Mouse (Mus musculus) hindbrain, embryonic 12.5 days (tissue): ENCODE data around the gene Otulin. TPM values are rescaled to one million over a fixed set of nuclear protein-coding genes. Genes with fewer than 3 reads are reported as not detected.

Experiments used
- ATAC-seq: fragments of 200-750 bp; cut with Nextera tagmentation; 2 replicates; pipeline ENCODE4 v1.8.0; 2017; ENCODE audit warnings: moderate TSS enrichment; ENCODE audit not compliant: low FRiP score
- H3K27ac ChIP-seq: fragments of 300-500 bp; sonication (generic); 2 replicates; pipeline ENCODE4 v1.5.1; 2016; ENCODE audit warnings: mild to moderate bottlenecking
- H3K27me3 ChIP-seq: fragments of 300-500 bp; sonication (generic); 2 replicates; pipeline ENCODE4 v1.6.1; 2016; ENCODE audit warnings: mild to moderate bottlenecking
- H3K36me3 ChIP-seq: fragments of 300-500 bp; sonication (generic); 2 replicates; pipeline ENCODE4 v1.6.1; 2016; ENCODE audit warnings: mild to moderate bottlenecking
- H3K4me1 ChIP-seq: fragments of 300-500 bp; sonication (generic); 2 replicates; pipeline ENCODE4 v1.6.1; 2016
- H3K4me2 ChIP-seq: fragments of 300-500 bp; sonication (generic); replicated peaks from 2 replicates; pipeline ENCODE4 v1.6.1; 2016; ENCODE audit warnings: mild to moderate bottlenecking
- H3K4me3 ChIP-seq: fragments of 300-500 bp; sonication (generic); 2 replicates; pipeline ENCODE4 v1.5.1; 2016; ENCODE audit warnings: mild to moderate bottlenecking
- H3K9ac ChIP-seq: fragments of 300-500 bp; sonication (generic); 2 replicates; pipeline ENCODE4 v1.6.1; 2016; ENCODE audit warnings: mild to moderate bottlenecking, moderate library complexity
- H3K9me3 ChIP-seq: fragments of 300-500 bp; sonication (generic); replicated peaks from 2 replicates; pipeline ENCODE4 v1.6.1; 2016; ENCODE audit warnings: mild to moderate bottlenecking
- WGBS: fragments of 180-500 bp; shearing (Covaris S2); methylation state at CpG from one replicate; pipeline ENCODE4 v1.1.7; 2016; 5-methylcytosine and 5-hydroxymethylcytosine counted together
- polyA plus RNA-seq: library from polyadenylated mRNA; unstranded; fragments of >200 nt; fragmentation: Nextera tagmentation; extraction: Ambion mirVana; gene quantifications from 2 replicates; pipeline ENCODE4 v1.2.1, GENCODE M21; 2016

Gene Otulin
- polyA plus RNA-seq, 1 experiment from 2014 or later, result 29.7 TPM

DNA sequence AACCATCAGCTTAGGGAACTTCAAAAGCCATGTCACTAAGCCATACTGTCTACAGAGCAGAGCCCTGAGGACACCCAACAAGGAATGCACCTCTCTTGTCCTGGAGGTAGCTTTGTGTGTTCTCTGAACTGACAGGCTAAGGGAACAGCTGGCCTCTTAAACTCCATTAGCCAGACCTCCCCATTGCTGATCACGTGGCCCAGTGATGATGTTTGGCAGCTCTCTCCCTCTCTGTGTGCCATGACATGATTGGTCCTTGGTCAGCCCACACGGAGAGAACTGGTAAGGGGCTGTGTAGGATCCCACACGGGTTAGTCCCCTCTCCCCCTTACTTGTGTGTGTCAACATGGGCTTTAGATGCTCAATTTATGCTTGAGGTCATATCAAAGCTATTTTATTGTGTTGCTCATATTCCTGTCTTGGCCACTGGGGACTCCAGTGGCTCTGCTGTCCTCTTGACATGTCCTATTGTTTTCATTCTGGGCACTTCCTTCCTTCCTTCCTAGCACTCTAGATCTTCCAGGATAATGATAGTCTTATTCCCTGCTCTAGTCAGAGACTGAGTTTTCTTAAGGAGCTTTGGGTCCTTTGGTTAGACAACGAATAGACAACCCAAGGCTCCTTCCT lies 44.9 kb downstream of the Otulin start:
- Histone ChIP-seq H3K4me2 (no peak overlapping the region), H3K27me3 (no peaks in the 10 kb centered on the region), H3K9ac (no peak overlapping the region), H3K27ac (no peak overlapping the region), H3K36me3 (peaks cover 13% of the 10 kb centered on the region), H3K4me1 (peaks cover 9% of the 10 kb centered on the region), H3K9me3 (no peaks in the 10 kb centered on the region), H3K4me3 (no peak overlapping the region)
- 84% methylated on average over 4 of the region's 4 CpGs for WGBS
- ATAC-seq, result no peak

DNA sequence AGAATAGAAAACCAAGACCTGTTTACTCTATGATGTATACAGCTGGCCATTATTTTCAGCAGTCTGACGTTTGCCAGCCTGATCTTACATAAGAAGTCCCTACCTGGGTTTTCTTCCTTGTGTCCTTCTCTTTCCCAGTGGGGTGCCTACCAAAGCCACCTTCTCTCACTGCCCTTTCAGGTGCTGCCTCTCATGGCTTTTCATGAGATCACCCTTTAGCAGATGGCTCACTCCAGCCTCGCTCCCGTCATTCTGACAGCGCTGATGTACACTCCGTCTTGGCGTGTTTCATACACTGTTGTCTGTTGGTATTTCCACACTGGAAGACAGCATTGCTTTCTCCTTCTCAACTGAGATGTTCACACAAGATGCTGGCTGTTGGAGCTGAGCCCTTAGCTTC lies 46.9 kb downstream of the Otulin start:
- no peak for ATAC-seq
- 0 out of 2 replicates have a peak, but pooled peaks cover 8% of the 10 kb centered on the region for H3K36me3 ChIP-seq
- no peaks in the 10 kb centered on the region for H3K9me3 ChIP-seq
- H3K4me2 ChIP-seq, result no peak overlapping the region
- H3K27me3 ChIP-seq, result no peaks in the 10 kb centered on the region
- no peak overlapping the region for H3K9ac ChIP-seq
- H3K4me1 ChIP-seq, result peaks cover 9% of the 10 kb centered on the region
- no peak overlapping the region for H3K27ac ChIP-seq
- 95% methylated on average over 6 of the region's 6 CpGs for WGBS
- H3K4me3 ChIP-seq, result no peak overlapping the region

DNA sequence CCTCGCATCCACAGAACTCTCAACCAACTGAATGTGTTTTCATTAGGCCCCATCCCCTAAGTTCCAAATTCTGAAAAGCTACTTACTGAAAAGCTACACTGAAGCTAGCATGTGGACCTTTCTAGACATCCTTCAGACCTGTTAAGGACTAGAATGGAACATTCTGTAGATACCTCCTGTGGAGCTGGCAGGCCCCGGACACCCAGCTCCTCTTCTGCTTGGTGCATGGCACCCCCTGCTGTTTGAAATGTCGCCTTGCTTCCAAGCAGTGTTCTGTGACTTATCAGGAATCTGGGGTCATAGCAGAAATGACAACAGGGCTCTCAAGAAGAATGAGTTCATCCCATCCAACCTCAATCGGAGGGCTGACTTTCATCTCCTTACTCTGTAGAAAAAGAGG lies 47.5 kb downstream of the Otulin start:
- Histone ChIP-seq H3K27ac (no peak overlapping the region), H3K4me1 (peaks cover 9% of the 10 kb centered on the region), H3K4me2 (no peak overlapping the region), H3K4me3 (no peak overlapping the region), H3K36me3 (0 out of 2 replicates have a peak, but pooled peaks cover 8% of the 10 kb centered on the region), H3K9ac (no peak overlapping the region), H3K27me3 (no peaks in the 10 kb centered on the region), H3K9me3 (no peaks in the 10 kb centered on the region)
- ATAC-seq, result no peak
- 72% methylated on average over 4 of the region's 4 CpGs for WGBS

GRCm38 (mm10) chr15:27582428-27582827 lies 48.1 kb downstream of the Otulin start:
- no peak overlapping the region for H3K9ac ChIP-seq
- no peaks in the 10 kb centered on the region for H3K27me3 ChIP-seq
- peaks cover 9% of the 10 kb centered on the region for H3K4me1 ChIP-seq
- H3K27ac ChIP-seq, result no peak overlapping the region
- WGBS, result 83% methylated on average over 3 of the region's 3 CpGs
- 0 out of 2 replicates have a peak, but pooled peaks cover 8% of the 10 kb centered on the region for H3K36me3 ChIP-seq
- H3K4me2 ChIP-seq, result no peak overlapping the region
- H3K4me3 ChIP-seq, result no peak overlapping the region
- ATAC-seq, result no peak
- no peaks in the 10 kb centered on the region for H3K9me3 ChIP-seq

DNA sequence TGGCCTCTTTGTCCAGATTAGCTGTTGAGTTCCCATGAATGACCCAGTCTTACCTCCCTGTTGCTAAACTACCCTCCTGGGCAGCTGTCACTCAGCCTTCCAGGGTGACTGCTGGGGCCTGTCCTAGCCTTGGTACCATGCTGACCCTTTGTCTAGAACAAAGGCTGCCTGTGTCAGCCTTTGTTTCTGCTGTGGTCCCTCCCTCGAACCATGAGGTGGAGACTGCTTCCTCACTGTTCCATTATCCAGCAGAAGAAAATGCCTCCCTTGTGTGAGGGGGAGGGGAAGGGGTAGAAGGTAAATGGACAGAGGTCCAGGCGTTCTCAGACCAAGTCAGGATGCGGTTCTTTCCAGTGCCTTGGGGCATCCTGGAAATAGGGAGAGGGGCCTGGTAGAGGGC lies 48.9 kb downstream of the Otulin start:
- 0 out of 2 replicates have a peak, but pooled peaks cover 3% of the 10 kb centered on the region for H3K36me3 ChIP-seq
- H3K9me3 ChIP-seq, result no peaks in the 10 kb centered on the region
- H3K27ac ChIP-seq, result peak overlapping the region; percentile 52; the same call in 1 of the 2 replicates
- H3K9ac ChIP-seq, result peak overlapping the region; percentile 19; the same call in 1 of the 2 replicates
- H3K4me2 ChIP-seq, result no peak overlapping the region
- H3K27me3 ChIP-seq, result no peaks in the 10 kb centered on the region
- H3K4me1 ChIP-seq, result peaks cover 9% of the 10 kb centered on the region
- peak; percentile 78 for ATAC-seq
- no peak overlapping the region for H3K4me3 ChIP-seq
- 18% methylated on average over 3 of the region's 3 CpGs for WGBS

GRCm38 (mm10) chr15:27580771-27581170 lies 49.7 kb downstream of the Otulin start:
- 68% methylated on average over 2 of the region's 2 CpGs for WGBS

DNA sequence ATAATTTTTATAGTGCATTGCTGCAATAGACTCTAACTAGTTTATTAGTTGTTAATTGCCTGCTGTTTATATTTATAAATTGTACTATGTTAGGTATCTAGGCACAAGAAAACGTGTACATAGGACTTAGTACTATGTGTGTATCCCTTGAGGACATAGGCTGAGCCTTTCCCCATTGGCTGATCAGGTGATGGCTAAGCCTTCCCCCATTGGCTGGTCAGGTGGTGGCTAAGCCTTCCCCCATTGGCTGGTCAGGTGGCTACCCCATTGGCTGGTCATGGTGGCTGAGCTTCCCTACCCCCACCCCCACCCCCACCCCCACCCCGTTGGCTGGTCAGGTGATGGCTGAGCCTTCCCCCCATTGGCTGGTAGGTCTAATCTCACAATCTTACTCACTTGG lies 50.6 kb downstream of the Otulin start:
- H3K4me3 ChIP-seq, result no peak overlapping the region
- no peak for ATAC-seq
- 84% methylated on average over 2 of the region's 2 CpGs for whole genome bisulfite sequencing
- H3K9ac ChIP-seq, result no peak overlapping the region
- no peak overlapping the region for H3K4me2 ChIP-seq
- H3K27me3 ChIP-seq, result no peaks in the 10 kb centered on the region
- H3K9me3 ChIP-seq, result no peaks in the 10 kb centered on the region
- peaks cover 9% of the 10 kb centered on the region for H3K4me1 ChIP-seq
- H3K27ac ChIP-seq, result no peak overlapping the region
- 0 out of 2 replicates have a peak, but pooled peaks cover 3% of the 10 kb centered on the region for H3K36me3 ChIP-seq

More at GRCm38 (mm10) chr15:27580771-27581170, 49.7 kb downstream of the Otulin start:
- H3K9me3 ChIP-seq, result no peaks in the 10 kb centered on the region
- no peak for ATAC-seq
- no peak overlapping the region for H3K4me2 ChIP-seq
- H3K27ac ChIP-seq, result peak overlapping the region; percentile 12; the same call in 1 of the 2 replicates
- H3K9ac ChIP-seq, result no peak overlapping the region
- H3K4me1 ChIP-seq, result peaks cover 9% of the 10 kb centered on the region
- no peak overlapping the region for H3K4me3 ChIP-seq
- H3K27me3 ChIP-seq, result no peaks in the 10 kb centered on the region
- H3K36me3 ChIP-seq, result 0 out of 2 replicates have a peak, but pooled peaks cover 3% of the 10 kb centered on the region

GRCm38 (mm10) chr15:27578918-27579317 lies 51.6 kb downstream of the Otulin start:
- Histone ChIP-seq H3K27ac (no peak overlapping the region), H3K27me3 (no peaks in the 10 kb centered on the region), H3K4me2 (no peak overlapping the region), H3K36me3 (0 out of 2 replicates have a peak, but pooled peaks cover 3% of the 10 kb centered on the region), H3K4me1 (peaks cover 9% of the 10 kb centered on the region), H3K9me3 (no peaks in the 10 kb centered on the region), H3K9ac (no peak overlapping the region), H3K4me3 (no peak overlapping the region)
- ATAC-seq, result no peak
- WGBS, result 96% methylated on average over 6 of the region's 6 CpGs

GRCm38 (mm10) chr15:27577915-27578780 lies 52.3 kb downstream of the Otulin start:
- H3K9me3 ChIP-seq, result no peaks in the 10 kb centered on the region
- WGBS, result 83% methylated on average over 16 of the region's 16 CpGs
- H3K9ac ChIP-seq, result no peak overlapping the region
- no peak overlapping the region for H3K27ac ChIP-seq
- no peak overlapping the region for H3K4me2 ChIP-seq
- H3K4me3 ChIP-seq, result no peak overlapping the region
- ATAC-seq, result no peak
- peaks cover 5% of the 10 kb centered on the region for H3K36me3 ChIP-seq
- no peaks in the 10 kb centered on the region for H3K27me3 ChIP-seq
- peaks cover 9% of the 10 kb centered on the region for H3K4me1 ChIP-seq

DNA sequence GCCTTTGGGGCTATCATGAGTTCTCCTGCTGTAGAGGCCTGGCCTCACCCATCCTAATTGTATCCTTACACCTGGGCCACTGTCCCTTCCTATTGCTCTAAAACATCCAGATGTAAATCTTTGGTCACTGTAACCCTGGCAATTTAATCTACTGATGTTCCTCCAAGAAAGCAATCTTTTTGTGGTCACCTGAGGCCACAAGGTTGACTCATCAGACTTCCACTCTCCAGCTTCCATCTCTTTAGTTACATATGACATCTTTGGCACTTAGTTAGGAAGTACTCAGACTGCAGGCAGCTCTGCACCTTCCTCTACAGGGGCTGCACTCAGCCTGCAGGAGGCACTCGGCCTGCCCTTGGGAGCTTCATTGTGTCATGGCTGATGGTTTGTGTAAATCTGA lies 53.6 kb downstream of the Otulin start:
- WGBS, result 89% methylated on average over 1 of the region's 1 CpGs
- Histone ChIP-seq H3K4me3 (no peak overlapping the region), H3K9ac (no peak overlapping the region), H3K27ac (no peak overlapping the region), H3K9me3 (no peaks in the 10 kb centered on the region), H3K27me3 (no peaks in the 10 kb centered on the region), H3K4me1 (peaks cover 8% of the 10 kb centered on the region), H3K4me2 (no peak overlapping the region), H3K36me3 (peaks cover 17% of the 10 kb centered on the region)
- ATAC-seq, result no peak

DNA sequence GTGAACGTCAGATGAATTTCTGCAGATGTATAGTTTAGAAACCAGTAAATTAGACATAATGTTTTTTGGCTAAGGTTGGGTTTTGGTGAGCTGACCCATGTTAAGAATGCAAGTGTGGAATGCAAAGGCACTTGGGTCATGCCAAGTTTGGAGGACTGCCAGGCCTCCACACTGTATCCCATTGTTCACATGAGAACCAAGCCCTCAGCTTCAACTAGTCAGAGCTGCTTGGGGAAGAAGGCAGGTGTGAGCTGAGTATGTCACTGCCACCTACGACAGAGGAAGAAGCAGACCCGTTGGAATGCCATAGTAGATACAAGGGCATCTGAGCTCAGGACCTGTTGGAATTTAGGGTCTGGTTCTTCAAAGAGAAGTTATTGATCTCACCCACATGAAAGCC lies 54.6 kb downstream of the Otulin start:
- Histone ChIP-seq H3K4me1 (no peaks in the 10 kb centered on the region; the same call in 1 of the 2 replicates), H3K36me3 (peaks cover 21% of the 10 kb centered on the region), H3K4me3 (no peak overlapping the region), H3K4me2 (no peak overlapping the region), H3K27ac (no peak overlapping the region), H3K9ac (no peak overlapping the region), H3K27me3 (no peaks in the 10 kb centered on the region), H3K9me3 (no peaks in the 10 kb centered on the region)
- WGBS, result 84% methylated on average over 3 of the region's 3 CpGs
- ATAC-seq, result no peak

DNA sequence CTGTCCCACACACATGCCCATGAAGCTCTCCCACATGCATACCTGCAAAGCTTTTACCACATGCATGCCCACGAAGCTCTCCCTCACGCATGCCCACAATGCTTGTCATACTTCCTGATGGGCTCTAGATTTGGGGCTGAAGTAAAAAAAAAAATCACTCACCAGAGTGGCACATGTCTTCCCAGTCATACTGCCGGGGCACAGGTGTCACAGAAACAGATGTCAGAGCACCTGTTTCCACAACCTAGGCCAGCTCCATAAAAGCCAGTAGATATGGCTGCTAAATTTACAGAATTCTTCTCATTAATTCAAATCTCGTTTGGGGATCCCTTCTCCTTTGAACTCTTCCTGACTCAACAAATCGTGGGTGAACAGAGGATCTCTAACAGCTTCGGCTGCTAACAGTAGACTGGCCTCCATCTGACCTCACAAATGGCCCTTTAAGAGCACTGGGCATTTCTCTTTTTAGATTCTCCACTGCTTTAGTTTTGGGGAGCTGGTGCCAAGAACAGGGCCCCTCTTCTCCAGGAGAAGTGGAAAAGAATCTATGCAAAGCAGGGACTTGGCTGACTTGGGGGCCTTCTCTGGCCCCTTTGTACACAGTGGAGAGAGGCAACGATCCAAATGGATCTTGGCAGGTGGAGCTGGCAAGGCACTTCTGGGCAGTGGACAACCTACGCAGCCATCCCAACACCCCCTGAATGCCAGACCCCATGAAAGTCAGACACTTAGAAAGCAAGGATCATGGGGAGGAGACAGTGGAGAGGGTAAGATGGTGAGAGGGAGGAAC lies 55.3 kb downstream of the Otulin start:
- Histone ChIP-seq H3K9ac (no peak overlapping the region), H3K4me3 (no peak overlapping the region), H3K27ac (no peak overlapping the region), H3K27me3 (no peaks in the 10 kb centered on the region), H3K36me3 (peaks cover 18% of the 10 kb centered on the region), H3K4me2 (no peak overlapping the region), H3K4me1 (no peaks in the 10 kb centered on the region), H3K9me3 (no peaks in the 10 kb centered on the region)
- WGBS, result 91% methylated on average over 8 of the region's 8 CpGs
- ATAC-seq, result no peak
